Mouse (Mus musculus) hindbrain, postnatal 0 days (tissue): ENCODE measurements around the gene Olfr1426. TPM values are rescaled to one million over a fixed set of nuclear protein-coding genes. Genes with fewer than 3 reads are reported as not detected.
A peak's percentile ranks its signal among the peaks of the same experiment; 100 is the strongest.

ENCODE experiments used
- ATAC-seq: fragments of 200-750 bp; cut with Nextera tagmentation; 2 replicates; pipeline ENCODE4 v1.8.0; 2017; ENCODE audit warnings: mild to moderate bottlenecking, moderate TSS enrichment, moderate library complexity
- DNase-seq: peaks from one replicate; pipeline ENCODE4 v3.0.0-alpha.2; 2015; ENCODE audit warnings: low spot score
- H3K27ac ChIP-seq: fragments of 300-500 bp; sonication (generic); 2 replicates; pipeline ENCODE4 v1.5.1; 2014; ENCODE audit warnings: mild to moderate bottlenecking
- H3K27me3 ChIP-seq: fragments of 300-500 bp; sonication (generic); 2 replicates; pipeline ENCODE4 v1.6.1; 2014; ENCODE audit warnings: low read length, mixed read lengths; ENCODE audit not compliant: insufficient read depth
- H3K36me3 ChIP-seq: fragments of 300-500 bp; sonication (generic); 2 replicates; pipeline ENCODE4 v1.6.1; 2014; ENCODE audit warnings: low read length, mixed read lengths; ENCODE audit not compliant: insufficient read depth
- H3K4me1 ChIP-seq: fragments of 300-500 bp; sonication (generic); 2 replicates; pipeline ENCODE4 v1.6.1; 2014; ENCODE audit warnings: antibody characterized with exemption, low read length, mixed read lengths; ENCODE audit not compliant: insufficient read depth
- H3K4me2 ChIP-seq: fragments of 300-500 bp; sonication (generic); 2 replicates; pipeline ENCODE4 v1.6.1; 2014; ENCODE audit warnings: low read depth, mild to moderate bottlenecking, low read length, moderate library complexity, mixed read lengths
- H3K4me3 ChIP-seq: fragments of 300-500 bp; sonication (generic); 2 replicates; pipeline ENCODE4 v1.5.1; 2014; ENCODE audit warnings: low read length
- H3K9ac ChIP-seq: fragments of 300-500 bp; sonication (generic); replicated peaks from 2 replicates; pipeline ENCODE4 v1.6.1; 2014; ENCODE audit warnings: mild to moderate bottlenecking, low read length, moderate library complexity, mixed read lengths
- H3K9me3 ChIP-seq: fragments of 300-500 bp; sonication (generic); 2 replicates; pipeline ENCODE4 v1.6.1; 2016; ENCODE audit warnings: low read length, mixed read lengths
- CTCF ChIP-seq: IDR thresholded peaks from 2 replicates; pipeline ENCODE4 v1.5.1; 2016; ENCODE audit warnings: antibody characterized with exemption, control low read depth, low read depth
- WGBS: fragments of 180-500 bp; shearing (Covaris S2); extraction: QIAGEN DNeasy Blood & Tissue Kit; methylation state at CpG from one replicate; pipeline ENCODE4 v1.1.7; 2014; 5-methylcytosine and 5-hydroxymethylcytosine counted together
- polyA plus RNA-seq: library from polyadenylated mRNA; unstranded; fragments of >200 nt; fragmentation: Nextera tagmentation; extraction: Ambion mirVana; gene quantifications from 2 replicates; pipeline ENCODE4 v1.2.1, GENCODE M21; 2015
- total RNA-seq: library from RNA; depleted of rRNA; stranded (reverse); fragments of >200 nt; gene quantifications from 2 replicates; pipeline ENCODE4 v1.2.3, GENCODE M21; 2014; rRNA removed

Gene Olfr1426
- total RNA-seq (not detected in 2 replicates), polyA plus RNA-seq (not detected in 2 replicates)

- Histone ChIP-seq H3K36me3 (no peaks in the 10 kb centered on the region), H3K9me3 (no peaks in the 10 kb centered on the region), H3K4me2 (no peak within 1 kb of the TSS), H3K4me3 (no peak within 1 kb of the TSS), H3K9ac (no peak within 1 kb of the TSS), H3K27me3 (no peaks in the 10 kb centered on the region), H3K4me1 (no peaks in the 10 kb centered on the region), H3K27ac (no peak within 1 kb of the TSS)
- 84% methylated on average over 1 of the region's 1 CpGs for WGBS
- TF ChIP-seq CTCF, result no peak
- no peak for DNase-seq
- no peak for ATAC-seq
Observed at GRCm38 (mm10) chr19:12091913-12092312, at the start of gene Olfr1426. Gene Olfr1426, minus strand, starts transcription at chr19:12092013.

- no peaks in the 10 kb centered on the region for H3K27me3 ChIP-seq
- WGBS, result 32% methylated on average over 2 of the region's 2 CpGs
Observed at GRCm38 (mm10) chr19:12134289-12134688, 42.5 kb upstream of the Olfr1426 start.

GRCm38 (mm10) chr19:12123103-12123502, 31.3 kb upstream of the Olfr1426 start, which contains the start of gene Olfr76:
Gene Olfr76, minus strand, starts transcription at chr19:12123203.
- Histone ChIP-seq H3K4me1 (no peaks in the 10 kb centered on the region), H3K27me3 (no peaks in the 10 kb centered on the region), H3K9ac (no peak within 1 kb of the TSS), H3K4me3 (no peak within 1 kb of the TSS), H3K36me3 (no peaks in the 10 kb centered on the region), H3K27ac (no peak within 1 kb of the TSS), H3K9me3 (no peaks in the 10 kb centered on the region), H3K4me2 (no peak within 1 kb of the TSS)
- TF ChIP-seq CTCF, result no peak
- 82% methylated on average over 3 of the region's 3 CpGs for WGBS
- DNase-seq, result no peak
- ATAC-seq, result no peak

More at GRCm38 (mm10) chr19:12134289-12134688, 42.5 kb upstream of the Olfr1426 start:
- Histone ChIP-seq H3K9ac (no peak overlapping the region), H3K4me1 (no peaks in the 10 kb centered on the region), H3K4me3 (no peak overlapping the region), H3K36me3 (no peaks in the 10 kb centered on the region), H3K9me3 (no peaks in the 10 kb centered on the region), H3K27ac (no peak overlapping the region), H3K4me2 (no peak overlapping the region)
- ATAC-seq (no peak), DNase-seq (peak; percentile 59)
- TF ChIP-seq CTCF, result peak; percentile 72

- 87% methylated on average over 3 of the region's 3 CpGs for WGBS
- no peak for TF ChIP-seq CTCF
Observed at GRCm38 (mm10) chr19:12116464-12116863, 24.7 kb upstream of the Olfr1426 start.

GRCm38 (mm10) chr19:12115797-12116196, 24.0 kb upstream of the Olfr1426 start, which contains the start of gene Olfr1428:
Gene Olfr1428, minus strand, starts transcription at chr19:12115897.
- no peak for DNase-seq
- WGBS, result 79% methylated on average over 1 of the region's 1 CpGs
- Histone ChIP-seq H3K27me3 (no peaks in the 10 kb centered on the region), H3K36me3 (no peaks in the 10 kb centered on the region), H3K9ac (no peak within 1 kb of the TSS), H3K4me3 (no peak within 1 kb of the TSS), H3K9me3 (no peaks in the 10 kb centered on the region), H3K4me1 (no peaks in the 10 kb centered on the region), H3K27ac (no peak within 1 kb of the TSS), H3K4me2 (no peak within 1 kb of the TSS)
- no peak for TF ChIP-seq CTCF
- no peak for ATAC-seq

More at GRCm38 (mm10) chr19:12116464-12116863, 24.7 kb upstream of the Olfr1426 start:
- Histone ChIP-seq H3K4me2 (no peak overlapping the region), H3K36me3 (no peaks in the 10 kb centered on the region), H3K27ac (no peak overlapping the region), H3K4me1 (no peaks in the 10 kb centered on the region), H3K4me3 (no peak overlapping the region), H3K27me3 (no peaks in the 10 kb centered on the region), H3K9me3 (no peaks in the 10 kb centered on the region), H3K9ac (no peak overlapping the region)
- ATAC-seq (no peak), DNase-seq (no peak)

GRCm38 (mm10) chr19:12113807-12114206, 22.0 kb upstream of the Olfr1426 start:
- no peak overlapping the region for H3K4me3 ChIP-seq
- H3K9me3 ChIP-seq, result no peaks in the 10 kb centered on the region
- no peak for DNase-seq
- H3K27ac ChIP-seq, result no peak overlapping the region
- H3K9ac ChIP-seq, result no peak overlapping the region
- ATAC-seq, result no peak
- no peaks in the 10 kb centered on the region for H3K36me3 ChIP-seq
- no peaks in the 10 kb centered on the region for H3K4me1 ChIP-seq
- no peaks in the 10 kb centered on the region for H3K27me3 ChIP-seq
- no peak for TF ChIP-seq CTCF
- 79% methylated on average over 1 of the region's 1 CpGs for WGBS
- H3K4me2 ChIP-seq, result no peak overlapping the region

GRCm38 (mm10) chr19:12104541-12104940, 12.7 kb upstream of the Olfr1426 start:
- Histone ChIP-seq H3K4me1 (no peaks in the 10 kb centered on the region), H3K27me3 (no peaks in the 10 kb centered on the region), H3K4me3 (no peak overlapping the region), H3K9ac (no peak overlapping the region), H3K4me2 (no peak overlapping the region), H3K36me3 (no peaks in the 10 kb centered on the region), H3K9me3 (no peaks in the 10 kb centered on the region), H3K27ac (no peak overlapping the region)
- no peak for TF ChIP-seq CTCF
- no peak for DNase-seq
- no peak for ATAC-seq
- WGBS, result 60% methylated on average over 1 of the region's 1 CpGs
